Mouse (Mus musculus) brain, embryonic 14.5 days (tissue): ENCODE measurements around the gene Gpbar1.

Experiments used
- CTCF ChIP-seq: fragments of 200-500 bp; IDR thresholded peaks from 2 replicates; pipeline ENCODE4 v1.5.1; 2012; ENCODE audit warnings: inconsistent platforms, mild to moderate bottlenecking, moderate library complexity, borderline replicate concordance; ENCODE audit not compliant: insufficient read depth, insufficient read length; ENCODE audit errors: extremely low read depth
- POLR2A ChIP-seq: fragments of 200-500 bp; IDR thresholded peaks from 2 replicates; pipeline ENCODE4 v1.6.1; 2012; ENCODE audit warnings: mild to moderate bottlenecking, inconsistent platforms, borderline replicate concordance; ENCODE audit not compliant: poor library complexity, insufficient read depth, insufficient read length, severe bottlenecking; ENCODE audit errors: extremely low read depth

- TF ChIP-seq CTCF, result no peak
- no peak for TF ChIP-seq POLR2A
These were observed 17.3 kb downstream of the Gpbar1 start for GRCm38 (mm10) chr1:74295456-74296171.
